Mouse (Mus musculus) liver (tissue): ENCODE results near the gene Map3k7cl.
A peak's percentile ranks its signal among the peaks of the same experiment; 100 is the strongest.

Experiments
- DNase-seq: peaks from one replicate; pipeline ENCODE4 v3.0.0-alpha.2; 2020; ENCODE audit warnings: mixed read lengths

The Map3k7cl gene

DNA sequence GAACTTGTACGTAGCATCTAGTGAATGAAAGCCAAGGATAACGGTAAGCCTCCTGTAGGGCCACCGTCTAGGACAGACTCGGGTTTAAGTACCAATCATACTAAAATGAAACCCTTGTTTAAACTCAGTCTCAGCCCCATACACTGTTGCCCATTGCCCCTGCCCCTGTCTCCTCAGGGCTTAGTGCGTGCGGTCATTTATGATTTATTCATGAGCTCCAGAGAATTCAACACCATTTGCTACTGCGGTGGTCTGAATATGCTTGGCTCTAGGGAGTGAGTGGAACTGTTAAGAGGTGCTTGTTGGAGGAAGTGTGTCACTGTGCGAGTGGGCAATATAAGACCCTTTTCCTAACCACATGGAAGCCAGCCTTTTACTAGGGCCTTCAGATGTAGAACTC is 34.7 kb downstream of the Map3k7cl start:
- no peak for DNase-seq

GRCm38 (mm10) chr16:87594145-87594544 is 41.0 kb downstream of the Map3k7cl start:
- no peak for DNase-seq

DNA sequence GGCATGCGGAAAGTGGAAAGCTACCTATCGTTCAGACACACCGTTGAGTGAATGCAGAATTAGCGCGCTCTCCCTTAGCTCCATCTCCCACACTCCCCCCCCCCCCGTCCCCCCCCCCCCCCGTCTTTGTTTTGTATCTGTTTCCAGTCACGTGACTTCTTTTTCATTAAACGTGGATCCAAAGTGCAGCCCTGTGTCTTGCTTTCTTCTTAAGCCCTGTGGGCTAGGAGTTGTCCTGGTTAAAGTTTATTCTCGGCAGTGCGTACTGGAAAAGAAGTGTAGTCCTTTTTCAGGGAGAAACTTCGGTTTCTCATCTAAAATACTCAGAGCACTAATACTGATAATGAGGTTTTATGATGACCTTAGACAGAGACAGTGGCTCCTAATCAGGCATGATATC is 42.0 kb downstream of the Map3k7cl start:
- DNase-seq: no peak

- DNase-seq: no peak
Measured at GRCm38 (mm10) chr16:87602717-87603526, 49.8 kb downstream of the Map3k7cl start.

DNA sequence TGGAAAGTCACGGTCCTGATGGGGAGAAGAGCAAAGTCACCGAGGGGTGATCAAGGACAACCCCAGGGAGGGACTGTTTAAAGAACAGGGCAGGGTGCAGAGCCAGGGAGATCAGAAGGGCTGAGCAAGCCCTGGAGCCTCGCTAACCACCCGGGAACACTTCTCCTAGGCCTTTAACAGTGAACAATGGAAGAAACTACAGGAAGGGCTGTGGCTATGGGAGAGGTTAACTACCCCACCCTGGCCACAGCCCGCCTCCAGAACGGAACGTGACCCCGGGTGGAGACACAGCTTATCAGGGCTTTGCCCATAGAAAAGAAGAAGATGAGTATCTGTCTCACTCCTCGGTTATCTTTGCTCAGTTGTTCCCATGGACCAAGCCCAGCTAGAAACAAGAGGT is 50.9 kb downstream of the Map3k7cl start:
- no peak for DNase-seq

GRCm38 (mm10) chr16:87604883-87605282 is 51.8 kb downstream of the Map3k7cl start:
- no peak for DNase-seq

GRCm38 (mm10) chr16:87607383-87607782 is 54.3 kb downstream of the Map3k7cl start:
- no peak for DNase-seq

DNA sequence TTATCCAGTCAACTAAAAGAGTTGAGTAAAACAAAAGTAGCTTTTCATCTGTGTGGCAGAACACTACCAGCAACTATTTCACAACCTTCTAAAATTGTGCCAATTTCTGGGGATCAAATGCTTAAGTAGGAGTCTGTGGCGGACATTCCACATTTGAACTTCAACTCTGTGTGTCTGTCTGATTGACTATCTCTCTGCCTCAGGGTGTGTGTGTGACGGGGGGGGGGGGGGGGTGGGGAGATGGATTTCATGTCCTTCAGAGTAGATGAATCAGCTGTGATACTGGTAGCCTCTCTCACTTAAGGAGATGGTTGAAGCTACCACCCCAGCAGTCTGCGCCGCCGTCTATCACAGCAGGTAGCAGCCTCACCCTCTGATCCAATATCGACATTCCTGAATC is 54.8 kb downstream of the Map3k7cl start:
- DNase-seq: no peak

- DNase-seq: no peak
Measured at GRCm38 (mm10) chr16:87610142-87610541, 57.0 kb downstream of the Map3k7cl start.

DNA sequence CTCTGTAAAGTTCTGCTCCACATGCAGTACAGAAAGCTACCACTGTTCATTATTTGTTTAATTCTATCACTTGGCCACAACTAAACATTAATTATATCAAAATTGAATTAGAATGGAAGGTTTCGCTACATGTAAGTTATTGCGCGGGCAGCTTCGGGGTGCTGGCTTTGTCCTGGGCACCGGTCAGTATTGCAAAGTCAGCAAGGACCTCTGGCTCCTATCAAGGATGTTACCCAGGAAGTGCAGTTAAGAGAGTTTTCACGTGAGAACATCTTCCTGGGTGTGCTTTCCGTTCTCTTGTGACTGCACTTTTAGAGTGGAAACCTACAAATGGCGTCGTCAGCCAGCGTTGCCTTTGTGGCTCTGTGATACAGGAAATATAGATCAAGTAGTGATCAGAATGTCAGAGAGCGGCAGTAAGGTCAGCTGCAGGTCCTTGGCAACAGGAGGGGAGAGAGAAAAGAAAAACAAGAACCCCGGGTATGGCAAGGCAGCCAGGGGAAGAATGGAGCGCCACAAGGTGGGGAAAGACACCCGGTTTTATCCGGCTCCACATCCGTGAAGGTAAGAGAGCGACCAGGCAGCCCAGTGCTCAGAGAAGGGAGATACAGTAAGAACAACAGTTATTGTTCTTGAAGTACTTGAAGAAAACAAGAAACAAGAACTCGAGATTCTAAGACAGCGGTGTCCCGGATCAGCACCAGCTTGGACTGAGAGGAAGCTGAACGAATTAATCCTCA is 57.6 kb downstream of the Map3k7cl start:
- DNase-seq: no peak

DNA sequence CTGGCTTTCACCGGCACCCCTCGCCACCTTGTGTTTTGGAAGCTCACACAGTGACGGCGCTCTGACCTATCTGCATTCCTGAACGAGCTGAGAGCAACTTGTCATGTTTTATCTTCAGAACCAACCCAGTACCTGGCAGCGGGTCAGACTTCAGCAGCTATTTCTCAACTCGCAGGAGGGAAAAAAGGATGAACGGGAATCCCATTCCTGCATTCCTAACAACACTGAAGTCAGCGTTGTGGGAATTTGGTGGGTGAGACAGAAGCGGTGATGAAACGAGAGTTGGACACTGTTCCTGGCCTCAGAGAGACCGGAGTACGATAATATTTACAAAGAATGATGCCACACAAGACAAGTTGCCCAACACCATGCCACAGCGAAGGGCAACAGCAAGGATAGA is 58.3 kb downstream of the Map3k7cl start:
- DNase-seq: no peak

GRCm38 (mm10) chr16:87612218-87612838 is 59.2 kb downstream of the Map3k7cl start:
- no peak for DNase-seq

- DNase-seq: no peak
Measured at GRCm38 (mm10) chr16:87617377-87617776, 64.2 kb downstream of the Map3k7cl start.

GRCm38 (mm10) chr16:87621246-87621645 is 68.1 kb downstream of the Map3k7cl start:
- DNase-seq: no peak

DNA sequence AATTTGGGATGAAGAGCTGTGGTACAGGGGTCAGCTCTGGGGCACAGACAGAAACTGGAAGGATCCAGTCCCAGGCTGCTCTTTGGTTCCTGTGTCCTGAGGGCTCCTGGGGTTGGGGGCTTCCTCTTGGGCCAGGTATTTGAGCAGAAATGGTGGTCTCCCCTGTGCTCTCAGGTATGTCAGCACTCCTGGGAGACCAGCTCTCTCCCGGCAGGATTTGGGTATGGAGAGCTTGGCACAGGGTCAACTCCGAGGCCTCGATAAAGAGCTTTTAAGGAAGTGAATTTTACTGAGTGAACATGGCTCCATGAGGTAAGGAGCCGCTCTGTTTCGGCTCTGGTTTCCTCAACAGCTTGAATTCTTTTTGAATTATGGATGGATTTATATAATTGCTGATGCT is 70.8 kb downstream of the Map3k7cl start:
- no peak for DNase-seq

DNA sequence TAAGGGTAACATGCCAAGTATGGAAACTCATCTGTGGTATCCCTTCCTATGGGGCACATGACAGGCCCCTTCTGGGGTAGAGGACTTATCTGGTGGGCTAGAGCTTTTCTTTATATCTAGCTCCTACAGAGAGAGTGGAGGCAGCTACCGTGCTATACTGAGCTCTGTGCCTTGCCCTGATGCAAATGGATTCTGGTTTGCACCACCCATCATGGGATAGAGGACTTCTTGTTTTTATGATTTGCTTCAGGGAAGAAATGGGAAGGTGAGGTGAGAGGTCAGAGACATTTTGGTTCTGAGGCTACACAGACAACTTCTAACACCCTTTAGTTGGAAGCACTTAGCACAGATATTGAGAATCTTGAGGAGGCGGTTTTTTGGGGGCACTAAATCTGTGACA is 71.8 kb downstream of the Map3k7cl start:
- DNase-seq: no peak

DNA sequence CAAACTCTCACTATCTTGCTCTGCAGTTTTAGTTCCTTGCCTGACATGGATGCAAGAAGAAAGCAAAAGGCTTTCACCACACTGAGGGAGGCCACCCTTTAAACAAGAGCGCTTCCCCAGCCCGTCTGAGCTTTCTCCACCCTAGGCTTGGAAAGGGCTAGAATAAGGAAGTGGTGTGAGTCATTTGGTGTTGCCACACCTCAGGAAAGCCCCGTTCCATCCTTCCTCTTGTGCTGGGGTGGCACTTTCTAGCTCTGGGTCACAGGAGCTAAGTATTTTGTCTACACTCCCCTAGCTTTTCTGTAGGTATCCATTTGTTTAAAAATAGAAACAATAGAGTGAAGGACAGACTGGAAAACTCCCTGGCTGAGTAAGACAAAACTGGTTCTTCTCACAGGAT is 72.2 kb downstream of the Map3k7cl start:
- peak; percentile 14 for DNase-seq

DNA sequence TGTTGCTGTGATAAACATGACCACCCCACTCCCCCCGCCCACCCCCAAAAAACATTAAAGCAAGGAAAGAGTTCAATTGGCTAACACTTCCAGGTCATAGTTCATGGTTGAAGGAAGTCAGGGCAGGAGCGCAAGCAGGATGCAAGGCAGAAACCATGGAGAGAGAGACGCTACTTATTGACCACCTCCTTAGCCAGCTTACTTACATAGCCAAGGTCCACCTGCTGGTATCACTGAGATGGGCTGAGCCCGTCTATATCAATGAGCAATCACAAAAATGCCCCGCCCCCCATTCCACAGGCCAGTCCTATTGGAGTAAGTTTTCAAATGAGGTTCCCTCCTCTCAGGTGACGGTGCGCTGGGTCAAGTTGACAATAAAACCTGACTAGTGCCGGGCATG is 72.7 kb downstream of the Map3k7cl start:
- DNase-seq: no peak

GRCm38 (mm10) chr16:87626696-87627095 is 73.6 kb downstream of the Map3k7cl start:
- DNase-seq: no peak

DNA sequence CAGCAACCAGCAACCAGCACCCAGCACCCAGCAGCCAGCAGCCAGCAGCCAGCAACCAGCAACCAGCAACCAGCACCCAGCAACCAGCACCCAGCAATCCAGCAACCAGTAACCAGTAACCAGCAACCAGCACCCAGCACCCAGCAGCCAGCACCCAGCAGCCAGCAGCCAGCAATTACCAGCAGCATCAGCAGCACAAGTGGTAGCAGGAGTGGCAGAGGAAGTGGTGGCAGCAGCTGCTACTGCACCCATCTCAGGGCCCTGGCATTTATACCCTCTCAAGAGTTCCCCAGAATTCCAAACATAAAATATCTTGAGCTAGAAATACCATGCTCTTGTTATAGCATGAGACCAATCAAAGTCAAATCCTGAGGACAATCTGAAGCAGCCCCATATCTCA is 81.6 kb downstream of the Map3k7cl start:
- DNase-seq: no peak

DNA sequence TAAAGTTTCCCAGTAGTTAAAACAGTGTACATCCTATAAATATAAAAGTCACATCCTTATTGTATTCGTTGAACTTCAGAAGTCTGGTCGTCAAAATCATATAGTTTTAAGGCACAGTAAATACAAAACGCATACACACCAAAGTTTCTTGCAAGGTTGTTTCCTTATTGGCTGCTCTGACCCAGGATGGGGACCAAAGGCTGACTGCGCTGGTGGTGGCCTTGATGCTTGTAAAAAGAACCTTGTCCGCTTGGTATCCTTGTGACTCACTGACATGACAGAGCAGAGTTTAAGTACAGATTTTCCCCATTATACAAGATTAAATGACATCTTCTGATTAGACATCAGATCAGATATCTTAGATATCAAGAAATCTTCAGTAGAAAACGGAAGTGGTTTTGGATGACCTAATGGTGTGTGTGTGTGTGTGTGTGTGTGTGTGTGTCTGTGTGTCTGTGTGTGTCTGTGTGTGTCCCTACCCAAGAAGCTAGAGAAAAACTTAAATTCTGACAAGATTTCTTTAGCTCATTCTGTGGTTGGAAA is 82.2 kb downstream of the Map3k7cl start:
- DNase-seq: no peak

DNA sequence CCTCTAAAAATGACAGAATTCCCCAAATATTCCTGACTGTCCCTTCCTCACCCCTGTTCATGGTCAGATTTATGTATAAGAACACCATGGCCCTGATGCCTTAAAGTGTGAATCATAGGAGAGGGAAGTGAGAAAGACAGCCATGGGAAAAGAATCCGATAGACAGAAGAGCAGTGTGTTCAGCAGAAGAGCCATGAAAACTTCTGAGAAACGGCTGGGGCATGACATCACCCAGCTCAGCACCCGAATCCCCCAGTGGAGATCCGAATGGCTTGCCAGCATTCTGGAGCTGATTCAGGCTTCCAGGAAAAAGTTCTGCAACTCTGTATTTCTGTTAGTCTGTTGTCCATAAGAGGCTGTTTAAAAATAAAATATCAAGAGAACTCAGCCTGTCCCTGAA is 82.7 kb downstream of the Map3k7cl start:
- no peak for DNase-seq

- DNase-seq: no peak
Measured at GRCm38 (mm10) chr16:87638098-87638497, 85.0 kb downstream of the Map3k7cl start.

- no peak for DNase-seq
Measured at GRCm38 (mm10) chr16:87642234-87642633, 89.1 kb downstream of the Map3k7cl start.
